22 mouse cellular contexts compared by ENCODE assay signal in genomic region chr9:63302511-63302910, GRCm38 (mm10).
A peak's percentile ranks its signal among the peaks of the same experiment; 100 is the strongest.
DNase-seq lines count a peak whose midpoint lies in the region; ATAC-seq lines count a peak whose summit lies in the region.
"Had no signal": no experiment of that assay in that cellular context is flagged by ENCODE, and none has a peak within 500 bp of the region (broad histone marks: within the 10 kb centered on the region; RNA-seq: fewer than 3 reads in every experiment).

No protein-coding gene starts in this region.

- H3K36me3 ChIP-seq in heart, embryonic 14.5 days (ENCODE audit: control insufficient read depth, insufficient read depth, low read length), result peaks cover 14% of the 10 kb centered on the region; the same call in 1 of the 2 replicates
- H3K36me3 ChIP-seq: stomach, embryonic 15.5 days had no signal

- 62% methylated on average over 4 of the region's 4 CpGs for WGBS in heart, embryonic 14.5 days

- no peaks in the 10 kb centered on the region; the same call in 1 of the 2 replicates for H3K9me3 ChIP-seq in heart, embryonic 14.5 days (ENCODE audit: control insufficient read depth, low read length)
- H3K9me3 ChIP-seq: forebrain, embryonic 12.5 days; megakaryocyte, embryonic 14.5 days; stomach, embryonic 15.5 days had no signal

- H3K27ac ChIP-seq in heart, embryonic 14.5 days (replicated peaks in 1 of 2; ENCODE audit: control insufficient read depth in 1 of 2, insufficient read depth in 1 of 2, low read depth in 2 of 2, low read length in 2 of 2), result peak overlapping the region; percentile 34 to 72; a peak in 3 of 4 replicates
- H3K27ac ChIP-seq: embryonic facial prominence, embryonic 10.5 days; forebrain, embryonic 12.5 days; layer of hippocampus, adult 2 months; stomach, embryonic 15.5 days had no signal

- no peak overlapping the region for H3K4me2 ChIP-seq in heart, embryonic 14.5 days (ENCODE audit: low read length)
- H3K4me2 ChIP-seq: forebrain, embryonic 12.5 days; stomach, embryonic 15.5 days had no signal

- H3K9ac ChIP-seq in heart, embryonic 14.5 days (ENCODE audit: low read length), result no peak overlapping the region
- H3K9ac ChIP-seq: forebrain, embryonic 12.5 days; liver, postnatal 0 days; stomach, embryonic 15.5 days had no signal

- no peak for ATAC-seq in heart, embryonic 14.5 days (ENCODE audit: insufficient number of reproducible peaks, insufficient read depth, low FRiP score, low read depth)
- ATAC-seq: liver, postnatal 0 days; midbrain, embryonic 16.5 days had no signal

- no peak overlapping the region for H3K4me3 ChIP-seq in heart, embryonic 14.5 days (ENCODE audit: control insufficient read depth in 1 of 2, insufficient read depth in 1 of 2, low read depth in 1 of 2, low read length in 2 of 2)
- H3K4me3 ChIP-seq: embryonic facial prominence, embryonic 10.5 days; forebrain, embryonic 12.5 days; layer of hippocampus, adult 2 months; megakaryocyte, embryonic 14.5 days; stomach, embryonic 15.5 days had no signal

- no peaks in the 10 kb centered on the region for H3K27me3 ChIP-seq in heart, embryonic 14.5 days (ENCODE audit: control insufficient read depth, insufficient read depth, low read length)
- H3K27me3 ChIP-seq: forebrain, embryonic 12.5 days; megakaryocyte, embryonic 14.5 days; stomach, embryonic 15.5 days had no signal

- H3K4me1 ChIP-seq in heart, embryonic 14.5 days (ENCODE audit: control insufficient read depth in 2 of 2, insufficient read depth in 2 of 2, low read length in 2 of 2), result peaks cover 0 to 3% of the 10 kb centered on the region in 2 experiments; a peak in 3 of 4 replicates
- H3K4me1 ChIP-seq: forebrain, embryonic 12.5 days; stomach, embryonic 15.5 days had no signal

- peak; percentile 22 to 43 for DNase-seq in cerebellum, postnatal 25 days
- DNase-seq in cerebellum, adult 11-12 months, result no peak
- DNase-seq in lung, postnatal 10 days, result peak; percentile 28
- DNase-seq in lung, postnatal 25 days (ENCODE audit: low spot score), result no peak
- peak; percentile 74 for DNase-seq in heart, postnatal 4 days
- no peak for DNase-seq in spleen, postnatal 14 days (ENCODE audit: low spot score in 2 of 2)
- DNase-seq in frontal cortex, postnatal 14 days (ENCODE audit: low spot score in 2 of 2), result no peak
- DNase-seq: kidney, adult 11 months; kidney, postnatal 10 days; layer of hippocampus, postnatal 36 days; liver, postnatal 0 days; lung, postnatal 14 days; right cerebral cortex, postnatal 25 days; thymus, adult 18-20 months; thymus, postnatal 4 days had no signal

Comparison
In these comparisons a context has a peak if more than half of its experiments do, and no peak if none do; other contexts are left out.
1. DNase-seq: peak in cerebellum, postnatal 25 days (2 of 2), lung, postnatal 10 days (single experiment) and heart, postnatal 4 days (single experiment); none in cerebellum, adult 11-12 months (single experiment), lung, postnatal 25 days (single experiment), spleen, postnatal 14 days (0 of 2) and frontal cortex, postnatal 14 days (0 of 2).